Mouse (Mus musculus): Measurements from ENCODE around the gene Rinl. TPM values are rescaled to one million over a fixed set of nuclear protein-coding genes. Genes with fewer than 3 reads are reported as not detected.

The Rinl gene
- total RNA-seq, 2 experiments from 2014 or later: 2.1 to 2.2 TPM

Other genes with a start within 250 kb of the Rinl start
- gene Sycn, start 248.1 kb upstream of the Rinl start, total RNA-seq (2021): not detected
- gene Nccrp1, start 241.7 kb upstream of the Rinl start, total RNA-seq (2021): not detected
- 10 to 100 TPM; 37.7 to 40.4 TPM for gene Samd4b, start 190.8 kb upstream of the Rinl start, total RNA-seq (2021)
- 10 to 100 TPM; 11.2 to 15.6 TPM for gene Pak4, start 190.8 kb upstream of the Rinl start, total RNA-seq (2021)
- not detected for gene Acp7, start 157.6 kb upstream of the Rinl start, total RNA-seq (2021)
- gene Fbxo27, start 96.1 kb upstream of the Rinl start, total RNA-seq (2021): 1 to 10 TPM in 1 of 2 experiments, under 1 TPM in 1; 0.52 to 1.3 TPM
- gene Fbxo17, start 72.2 kb upstream of the Rinl start, total RNA-seq (2021): 1 to 10 TPM; 1.4 to 1.9 TPM
- 10 to 100 TPM; 53.0 to 54.4 TPM for gene Mrps12, start 47.1 kb upstream of the Rinl start, total RNA-seq (2021)
- gene Sars2, start 47.0 kb upstream of the Rinl start, total RNA-seq (2021): 10 to 100 TPM; 15.6 to 16.4 TPM
- gene Ccer2, start 32.8 kb upstream of the Rinl start, total RNA-seq (2021): not detected
- gene Sirt2, start 22.2 kb upstream of the Rinl start, total RNA-seq (2021): 10 to 100 TPM; 70.7 to 76.3 TPM
- 10 to 100 TPM; 15.4 to 16.1 TPM for gene Nfkbib, start 21.5 kb upstream of the Rinl start, total RNA-seq (2021)
- 100 to 1,000 TPM; 423 to 428 TPM for gene Hnrnpl, start 19.6 kb downstream of the Rinl start, total RNA-seq (2021)
- 1,000 to 10,000 TPM; 1,137 to 1,217 TPM for gene Ech1, start 36.2 kb downstream of the Rinl start, total RNA-seq (2021)
- gene Lgals4, start 44.9 kb downstream of the Rinl start, total RNA-seq (2021): 10 to 100 TPM; 35.0 to 35.8 TPM
- 1 to 10 TPM; 2.2 to 2.8 TPM for gene Lgals7, start 74.9 kb downstream of the Rinl start, total RNA-seq (2021)
- under 1 TPM; 0.26 to 0.47 TPM for gene Capn12, start 92.5 kb downstream of the Rinl start, total RNA-seq (2021)
- 100 to 1,000 TPM; 173 to 174 TPM for gene Actn4, start 173.4 kb downstream of the Rinl start, total RNA-seq (2021)
- gene Eif3k, start 192.9 kb downstream of the Rinl start, total RNA-seq (2021): 100 to 1,000 TPM; 185 to 188 TPM
- 1 to 10 TPM; 2.0 to 2.2 TPM for gene Map4k1, start 193.1 kb downstream of the Rinl start, total RNA-seq (2021)

Data from heart, postnatal 10 days (tissue).